Mouse (Mus musculus): ENCODE data around the gene Adgrl2. TPM values are rescaled to one million over a fixed set of nuclear protein-coding genes. Genes with fewer than 3 reads are reported as not detected.

Gene Adgrl2
- total RNA-seq, 1 experiment from 2014 or later, result 34.7 TPM

GRCm38 (mm10) chr3:148978541-148978940, 11.8 kb downstream of the Adgrl2 start:
- peak; percentile 46; the same call in 1 of the 2 replicates for ATAC-seq (replicated peaks; ENCODE audit: low read depth, poor library complexity, severe bottlenecking)

DNA sequence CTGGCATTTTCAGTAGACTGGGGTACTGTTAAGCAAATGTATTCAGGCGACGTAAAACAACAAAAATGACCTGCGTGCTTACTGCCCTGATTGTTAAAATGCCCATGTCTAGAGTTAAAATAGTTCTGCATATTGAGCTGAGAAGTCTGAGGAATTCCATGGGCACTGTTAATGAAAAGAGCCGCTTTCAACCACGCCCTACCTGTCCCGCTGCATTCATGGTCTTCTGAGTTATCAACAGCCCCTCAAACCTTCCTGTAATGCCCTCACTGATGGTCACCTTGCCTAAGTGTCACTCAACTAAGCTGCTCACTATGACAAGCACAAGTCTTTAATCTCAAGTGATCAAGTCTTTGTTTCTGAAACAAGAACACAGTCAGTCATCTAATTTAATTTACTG, 12.5 kb downstream of the Adgrl2 start:
- no peak for ATAC-seq (replicated peaks; ENCODE audit: low read depth, poor library complexity, severe bottlenecking)

DNA sequence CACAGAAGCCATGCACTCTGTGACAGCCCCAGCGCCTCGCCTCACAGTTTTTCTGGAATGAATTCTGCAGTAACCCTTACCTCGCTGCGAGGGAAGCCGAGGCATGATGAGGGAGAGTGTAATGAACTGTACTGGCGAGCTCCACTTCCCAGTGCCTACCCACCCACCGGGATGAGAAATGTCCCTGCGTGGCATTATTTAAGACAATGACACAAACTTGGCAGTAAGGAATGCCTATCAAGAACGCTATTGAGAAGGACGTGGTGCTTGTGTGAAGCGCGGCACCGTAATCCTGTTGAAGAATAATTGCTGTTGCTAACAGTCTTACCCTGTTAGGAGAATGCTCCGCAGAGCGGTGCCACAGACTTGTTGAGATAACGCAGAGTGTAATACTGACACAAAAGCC, 13.2 kb downstream of the Adgrl2 start:
- no peak for ATAC-seq (replicated peaks; ENCODE audit: low read depth, poor library complexity, severe bottlenecking)

GRCm38 (mm10) chr3:148971893-148972596, 18.3 kb downstream of the Adgrl2 start:
- ATAC-seq (replicated peaks; ENCODE audit: low read depth, poor library complexity, severe bottlenecking), result no peak

DNA sequence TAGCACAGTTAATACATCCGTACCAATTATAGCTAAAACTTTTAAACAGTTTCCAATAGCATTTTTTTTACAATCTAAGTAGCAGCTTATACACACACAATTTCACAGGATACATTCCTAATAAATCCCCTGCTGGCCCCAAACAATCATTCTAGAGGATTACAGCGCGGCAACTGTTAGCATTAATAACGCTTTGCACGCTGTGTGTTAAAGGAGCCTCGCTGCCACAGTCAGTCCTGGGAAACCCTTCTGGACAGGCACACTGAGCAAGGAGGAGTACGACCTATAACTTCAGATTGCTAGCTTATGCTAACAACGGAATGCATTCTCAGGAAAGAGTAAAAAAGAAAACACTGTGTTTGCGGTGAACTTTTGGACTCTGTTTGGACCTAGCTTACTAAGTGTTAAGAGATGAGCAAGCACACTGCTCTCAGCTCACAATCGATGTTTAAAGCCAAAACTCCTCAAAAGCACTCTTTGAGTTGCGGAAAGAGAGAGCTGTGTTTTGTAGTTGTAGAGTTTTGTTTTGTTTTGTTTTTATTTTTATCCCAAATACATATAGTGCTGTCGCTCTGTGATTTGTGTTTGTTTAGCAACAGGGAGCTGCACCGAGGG, 25.3 kb downstream of the Adgrl2 start:
- no peak for ATAC-seq (replicated peaks; ENCODE audit: low read depth, poor library complexity, severe bottlenecking)

- no peak for ATAC-seq (replicated peaks; ENCODE audit: low read depth, poor library complexity, severe bottlenecking)
Measured at GRCm38 (mm10) chr3:148963381-148964044, 26.8 kb downstream of the Adgrl2 start.

- no peak for ATAC-seq (replicated peaks; ENCODE audit: low read depth, poor library complexity, severe bottlenecking)
Measured at GRCm38 (mm10) chr3:148961611-148962010, 28.7 kb downstream of the Adgrl2 start.

DNA sequence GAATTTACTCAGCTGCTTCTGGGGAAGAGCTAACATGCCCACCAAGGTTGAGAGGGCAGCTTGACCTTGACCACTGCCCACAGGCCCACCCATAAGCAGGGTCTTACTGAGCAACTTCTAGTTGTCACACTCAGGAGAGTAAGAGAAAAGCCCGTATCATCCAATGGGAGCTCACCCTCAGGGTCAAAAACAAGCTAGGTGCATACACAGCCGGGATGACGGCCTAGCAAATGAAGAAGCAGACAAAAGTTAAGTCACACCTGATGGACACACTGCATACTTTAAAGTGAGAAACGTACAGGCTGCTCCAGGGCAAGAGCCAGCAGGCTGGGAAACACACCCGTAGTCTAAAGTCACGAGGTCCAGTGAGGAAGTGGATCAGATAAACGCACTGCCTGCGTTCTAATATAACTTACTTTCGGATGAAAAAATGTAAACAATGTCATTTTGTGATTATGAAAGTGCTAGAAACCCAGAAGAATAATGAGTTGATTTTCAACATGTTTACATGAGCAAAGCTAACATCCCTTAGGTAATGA, 29.5 kb downstream of the Adgrl2 start:
- no peak for ATAC-seq (replicated peaks; ENCODE audit: low read depth, poor library complexity, severe bottlenecking)

DNA sequence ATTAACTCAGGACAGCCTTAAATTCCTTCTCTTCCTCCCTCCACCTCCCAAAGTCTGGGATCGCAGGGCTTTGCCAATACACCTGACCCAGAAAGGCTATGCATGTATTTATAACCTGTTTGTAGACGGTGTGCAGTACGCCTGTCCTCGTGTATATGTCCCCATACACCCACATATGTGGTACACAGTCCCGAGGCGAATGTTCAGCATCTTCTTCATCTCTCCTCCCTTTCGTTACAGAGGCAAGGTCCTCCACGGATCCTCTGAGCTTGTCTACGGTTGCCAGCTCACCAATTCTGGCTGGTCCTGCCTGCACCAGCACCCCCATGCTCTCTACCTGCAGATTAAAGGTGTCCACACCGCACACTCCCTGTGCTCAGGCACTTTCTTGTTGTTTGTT, 30.1 kb downstream of the Adgrl2 start:
- ATAC-seq (replicated peaks; ENCODE audit: low read depth, poor library complexity, severe bottlenecking), result no peak

GRCm38 (mm10) chr3:148959327-148960025, 30.9 kb downstream of the Adgrl2 start:
- peak; percentile 91 for ATAC-seq (replicated peaks; ENCODE audit: low read depth, poor library complexity, severe bottlenecking)

DNA sequence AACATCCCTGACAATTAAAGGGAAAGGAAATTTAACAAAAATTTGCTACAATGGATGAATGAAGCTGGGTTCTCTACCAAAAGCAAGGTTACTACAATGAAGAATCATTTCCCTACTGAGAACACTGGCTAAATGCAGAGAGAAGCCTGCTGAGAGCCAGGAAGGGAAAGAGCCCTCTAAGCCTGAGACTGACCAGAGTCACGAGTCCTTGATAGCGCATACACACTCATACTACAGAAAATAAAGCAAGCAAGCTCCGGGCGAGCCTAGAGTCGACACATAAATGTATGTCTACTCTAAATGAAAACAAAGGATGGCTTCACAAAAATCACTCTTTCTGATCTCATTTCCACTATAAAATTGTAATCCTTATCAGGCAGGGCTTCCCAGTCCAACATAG, 31.6 kb downstream of the Adgrl2 start:
- ATAC-seq (replicated peaks; ENCODE audit: low read depth, poor library complexity, severe bottlenecking), result no peak

DNA sequence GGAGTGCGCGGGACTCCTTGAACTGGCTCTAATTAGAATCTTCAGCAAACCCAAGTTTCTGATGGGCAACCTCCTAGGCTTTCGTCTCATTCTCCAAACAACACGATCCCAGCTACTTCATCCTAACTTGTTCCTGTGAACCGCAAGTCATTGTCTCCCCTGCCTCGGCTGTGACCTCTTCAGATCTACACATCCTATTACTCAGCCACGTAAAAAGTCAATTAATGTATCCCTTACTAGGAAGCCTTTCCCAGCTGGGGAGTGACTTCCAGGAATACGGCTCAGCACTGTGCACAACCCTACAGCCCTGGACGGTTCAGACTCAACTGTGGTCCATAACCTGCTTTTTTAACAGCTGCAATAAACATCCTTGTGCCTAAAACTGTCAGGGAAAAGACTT, 32.2 kb downstream of the Adgrl2 start:
- no peak for ATAC-seq (replicated peaks; ENCODE audit: low read depth, poor library complexity, severe bottlenecking)

- peak; percentile 16; the same call in 1 of the 2 replicates for ATAC-seq (replicated peaks; ENCODE audit: low read depth, poor library complexity, severe bottlenecking)
Measured at GRCm38 (mm10) chr3:148956887-148957286, 33.5 kb downstream of the Adgrl2 start.

DNA sequence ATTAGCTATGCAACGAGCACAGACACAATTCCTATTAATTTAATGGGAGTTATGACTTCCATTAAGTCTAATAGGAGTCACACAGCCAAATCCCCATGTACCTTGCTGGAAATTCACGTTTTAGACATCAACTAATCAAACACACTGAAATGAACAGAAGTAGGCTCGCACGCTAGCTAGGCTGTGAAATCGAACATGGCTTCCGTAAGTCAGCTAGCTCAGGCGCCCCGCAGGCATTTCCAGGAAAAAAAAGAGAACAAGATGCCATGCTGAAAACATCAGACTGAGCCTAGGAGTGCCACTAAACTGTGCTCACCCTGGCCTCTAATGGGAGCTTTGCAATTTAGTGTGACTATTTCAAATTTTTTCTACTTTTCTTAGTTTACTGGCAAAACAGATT, 40.6 kb downstream of the Adgrl2 start:
- ATAC-seq (replicated peaks; ENCODE audit: low read depth, poor library complexity, severe bottlenecking), result no peak

GRCm38 (mm10) chr3:148947805-148948405, 42.5 kb downstream of the Adgrl2 start:
- ATAC-seq (replicated peaks; ENCODE audit: low read depth, poor library complexity, severe bottlenecking), result no peak

DNA sequence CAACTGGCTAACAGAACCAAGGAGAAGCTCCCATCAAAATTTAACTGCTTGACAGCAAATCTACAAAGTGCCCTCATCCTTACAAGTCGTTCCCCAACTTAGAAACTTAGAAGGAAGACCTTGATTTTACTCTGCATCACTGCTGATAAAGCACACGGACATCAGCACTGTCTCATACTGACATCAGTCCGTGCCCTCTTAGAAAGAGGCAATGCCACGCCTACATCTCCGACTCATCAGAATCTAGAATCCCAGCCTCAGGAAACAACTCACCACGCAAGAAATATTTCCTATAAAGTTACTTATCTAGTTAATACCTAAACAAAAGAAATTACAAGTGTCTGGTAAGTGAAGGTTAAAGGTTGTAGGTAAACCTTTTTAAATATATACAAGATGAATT, 43.1 kb downstream of the Adgrl2 start:
- ATAC-seq (replicated peaks; ENCODE audit: low read depth, poor library complexity, severe bottlenecking), result no peak

- no peak for ATAC-seq (replicated peaks; ENCODE audit: low read depth, poor library complexity, severe bottlenecking)
Measured at GRCm38 (mm10) chr3:148945534-148945933, 44.8 kb downstream of the Adgrl2 start.

DNA sequence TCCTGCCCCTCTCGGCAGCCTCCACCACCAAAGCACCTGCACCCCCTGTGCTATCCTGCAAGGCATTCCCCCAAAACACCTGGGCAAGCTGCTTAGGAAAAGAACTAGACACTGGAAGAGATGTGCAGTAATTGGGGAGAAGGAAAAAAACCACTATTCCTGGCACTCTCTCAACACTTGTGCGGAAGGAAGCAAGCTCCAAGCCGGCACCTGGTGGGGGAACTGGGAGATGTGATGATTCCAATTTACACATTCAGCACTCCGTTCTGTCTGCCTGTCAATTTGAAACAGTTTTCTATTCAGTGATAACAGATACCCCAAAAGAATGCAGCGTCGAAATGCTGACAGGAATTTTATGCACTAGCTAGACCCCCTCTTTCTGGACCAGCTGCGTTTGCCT, 50.9 kb downstream of the Adgrl2 start:
- ATAC-seq (replicated peaks; ENCODE audit: low read depth, poor library complexity, severe bottlenecking), result no peak

GRCm38 (mm10) chr3:148935056-148935455, 55.3 kb downstream of the Adgrl2 start:
- peak; percentile 62 for ATAC-seq (replicated peaks; ENCODE audit: low read depth, poor library complexity, severe bottlenecking)

DNA sequence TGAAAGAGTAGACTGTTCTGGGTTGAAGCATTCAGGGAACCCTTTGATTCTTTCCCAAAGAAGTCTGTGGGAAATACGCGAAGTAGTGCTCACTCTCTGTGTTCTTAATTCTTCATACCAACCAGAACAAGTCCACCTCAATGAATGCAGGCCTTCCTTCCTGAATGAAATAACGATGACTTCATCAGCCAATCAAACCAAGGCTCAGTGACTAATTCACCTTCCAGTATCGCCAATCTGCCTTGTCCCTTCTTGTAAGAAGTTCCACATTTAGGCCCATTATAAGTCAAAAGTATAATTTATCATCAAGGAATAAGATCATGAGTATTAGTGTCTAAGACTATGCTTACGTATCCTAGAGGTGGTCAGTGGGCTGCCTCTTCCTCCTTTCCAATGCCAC, 56.1 kb downstream of the Adgrl2 start:
- ATAC-seq (replicated peaks; ENCODE audit: low read depth, poor library complexity, severe bottlenecking), result no peak

Measured in common myeloid progenitor, adult 5-6 weeks (primary cell).